Mouse (Mus musculus) heart, adult 2 months (tissue): Measurements from ENCODE around the gene Slc38a9. TPM values are rescaled to one million over a fixed set of nuclear protein-coding genes. Genes with fewer than 3 reads are reported as not detected.

Source experiments
- DNase-seq, 2 experiments: peaks; one replicate each; pipeline ENCODE4 v3.0.0; 2021
- H3K27ac ChIP-seq: fragments of 200-600 bp; 2 replicates; pipeline ENCODE4 v1.8.1; 2022
- H3K27me3 ChIP-seq: fragments of 200-500 bp; 2 replicates; pipeline ENCODE4 v1.6.1; 2012; ENCODE audit warnings: mild to moderate bottlenecking, low read length, inconsistent platforms, mixed read lengths; ENCODE audit not compliant: control insufficient read depth, insufficient read depth
- H3K36me3 ChIP-seq: fragments of 200-500 bp; 2 replicates; pipeline ENCODE4 v1.6.1; 2012; ENCODE audit warnings: low read length, inconsistent platforms; ENCODE audit not compliant: control insufficient read depth, insufficient read depth
- H3K4me1 ChIP-seq: fragments of 200-500 bp; 2 replicates; pipeline ENCODE4 v1.6.1; 2011; ENCODE audit warnings: low read length; ENCODE audit not compliant: control insufficient read depth, insufficient read depth
- H3K4me3 ChIP-seq: fragments of 200-600 bp; 2 replicates; pipeline ENCODE4 v1.8.1; 2022
- H3K79me2 ChIP-seq: fragments of 200-500 bp; replicated peaks from 2 replicates; pipeline ENCODE4 v1.6.1; 2012; ENCODE audit warnings: mild to moderate bottlenecking, inconsistent platforms, low read length, moderate library complexity, mixed read lengths; ENCODE audit not compliant: control insufficient read depth, insufficient read depth
- H3K9ac ChIP-seq: fragments of 200-500 bp; 2 replicates; pipeline ENCODE4 v1.6.1; 2012; ENCODE audit warnings: low read depth, mild to moderate bottlenecking, control low read depth, inconsistent platforms, low read length, mixed read lengths
- CTCF ChIP-seq: fragments of 200-600 bp; IDR thresholded peaks from 2 replicates; pipeline ENCODE4 v1.8.1; 2022; ENCODE audit warnings: antibody characterized with exemption, mild to moderate bottlenecking, moderate library complexity
- EP300 ChIP-seq: fragments of 200-500 bp; IDR thresholded peaks from 2 replicates; pipeline ENCODE4 v1.6.1; 2011; ENCODE audit warnings: low read depth, low read length, control low read depth; ENCODE audit not compliant: insufficient read depth
- POLR2A ChIP-seq: fragments of 200-500 bp; IDR thresholded peaks from 2 replicates; pipeline ENCODE4 v1.6.1; 2011; ENCODE audit warnings: mild to moderate bottlenecking, low read depth, low read length, control low read depth; ENCODE audit not compliant: insufficient read depth
- WGBS: fragments of 180-500 bp; shearing (Covaris S2); methylation state at CpG from one replicate; pipeline ENCODE4 v1.1.7; 2018; 5-methylcytosine and 5-hydroxymethylcytosine counted together
- intact Hi-C: fragments of 180-260 bp; cut with DNase I; formaldehyde crosslinking; loops from one replicate; pipeline ENCODE4 v1.15.1; 2025
- polyA plus RNA-seq: library from polyadenylated mRNA; depleted of rRNA; stranded (reverse); fragments of >200 nt; gene quantifications from 2 replicates; pipeline ENCODE4 v1.2.3, GENCODE M21; 2012
- total RNA-seq, 2 experiments: library from RNA; stranded (reverse); gene quantifications; 2 replicates each; pipeline ENCODE4 v1.2.3; 2021

Slc38a9 gene
- total and polyA plus RNA-seq, 3 experiments, result 7.7 to 8.5 (median 8.3) TPM

DNA sequence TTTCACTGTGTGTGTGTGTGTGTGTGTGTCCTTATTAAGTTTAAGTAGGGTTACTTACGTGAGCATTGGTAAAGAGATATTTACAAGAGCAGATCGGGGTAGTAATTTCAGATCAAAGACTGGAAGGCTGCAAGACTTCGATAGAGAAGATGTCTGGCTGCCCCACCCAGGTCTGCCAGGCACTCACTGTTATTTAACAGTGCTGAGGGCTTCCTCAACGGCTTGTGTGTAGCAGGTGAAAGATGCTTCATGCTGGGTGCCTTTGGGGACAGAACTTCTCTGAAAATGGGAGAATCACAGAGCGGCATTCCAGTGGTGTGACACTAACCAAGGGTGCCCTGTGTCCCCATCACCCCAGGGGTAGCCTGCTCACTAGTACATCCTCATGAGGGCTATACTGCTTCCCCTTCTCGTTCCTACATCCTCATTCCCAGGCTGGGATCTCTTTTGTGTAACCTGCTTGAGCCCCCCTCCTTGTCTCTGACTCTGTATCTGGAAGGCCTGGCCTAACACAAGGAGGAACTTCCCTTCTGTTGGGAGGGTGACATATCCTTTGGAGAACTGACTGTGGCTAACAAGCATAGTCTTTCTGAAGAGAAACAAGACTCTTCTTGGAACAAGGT lies 87.4 kb downstream of the Slc38a9 start:
- no peak overlapping the region for H3K9ac ChIP-seq
- TF ChIP-seq POLR2A (no peak), EP300 (no peak), CTCF (no peak)
- no peaks in the 10 kb centered on the region for H3K79me2 ChIP-seq
- no peak for DNase-seq
- H3K27me3 ChIP-seq, result no peaks in the 10 kb centered on the region
- peaks cover 14% of the 10 kb centered on the region for H3K36me3 ChIP-seq
- no peak overlapping the region for H3K4me3 ChIP-seq
- peaks cover 18% of the 10 kb centered on the region for H3K4me1 ChIP-seq
- 69% methylated on average over 6 of the region's 6 CpGs for WGBS
- no peak overlapping the region for H3K27ac ChIP-seq
- intact Hi-C loops, result no loop called here

GRCm38 (mm10) chr13:112748808-112749510 lies 88.4 kb downstream of the Slc38a9 start:
- H3K27me3 ChIP-seq, result no peaks in the 10 kb centered on the region
- peaks cover 10% of the 10 kb centered on the region for H3K36me3 ChIP-seq
- intact Hi-C loops, result no loop called here
- no peak for TF ChIP-seq EP300
- no peak for TF ChIP-seq CTCF
- TF ChIP-seq POLR2A, result no peak
- H3K4me3 ChIP-seq, result no peak overlapping the region
- peaks cover 25% of the 10 kb centered on the region for H3K4me1 ChIP-seq
- 84% methylated on average over 11 of the region's 11 CpGs for WGBS
- H3K79me2 ChIP-seq, result no peaks in the 10 kb centered on the region
- DNase-seq, result no peak
- H3K27ac ChIP-seq, result no peak overlapping the region
- no peak overlapping the region for H3K9ac ChIP-seq

DNA sequence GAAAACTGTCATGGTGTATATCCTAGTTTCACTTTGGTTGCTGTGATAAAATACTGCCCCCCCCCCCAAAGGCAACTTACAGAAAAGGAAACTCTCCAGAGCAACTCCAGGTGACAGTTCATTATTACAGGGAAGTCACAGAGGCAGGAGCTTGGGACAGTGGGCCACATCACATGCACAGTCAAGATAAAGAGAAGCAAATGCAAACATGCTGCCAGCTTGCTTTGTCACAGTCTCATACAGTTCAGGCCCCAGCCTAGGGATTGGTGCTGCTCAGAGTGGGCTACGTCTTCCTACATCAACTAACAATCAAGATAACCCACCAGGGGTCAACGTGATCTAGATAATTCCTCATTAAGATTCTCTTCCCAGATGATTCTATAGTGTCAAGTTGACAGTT lies 89.3 kb downstream of the Slc38a9 start:
- Histone ChIP-seq H3K4me1 (peaks cover 27% of the 10 kb centered on the region), H3K27me3 (no peaks in the 10 kb centered on the region), H3K9ac (no peak overlapping the region), H3K79me2 (no peaks in the 10 kb centered on the region), H3K27ac (peak overlapping the region; percentile 92), H3K4me3 (no peak overlapping the region), H3K36me3 (peaks cover 8% of the 10 kb centered on the region)
- TF ChIP-seq POLR2A (no peak), EP300 (no peak), CTCF (no peak)
- 89% methylated on average over 2 of the region's 2 CpGs for WGBS
- intact Hi-C loops, result no loop called here
- DNase-seq, result no peak

GRCm38 (mm10) chr13:112751454-112752308 lies 91.1 kb downstream of the Slc38a9 start:
- Histone ChIP-seq H3K27ac (peak overlapping the region; percentile 92), H3K79me2 (no peaks in the 10 kb centered on the region), H3K9ac (peak overlapping the region; percentile 44), H3K4me1 (peaks cover 30% of the 10 kb centered on the region), H3K27me3 (no peaks in the 10 kb centered on the region), H3K4me3 (peak overlapping the region; percentile 25), H3K36me3 (peaks cover 8% of the 10 kb centered on the region)
- intact Hi-C loops, result loop anchor here (1.0 to 2.0 kb wide), 2 partner anchors 13 to 49 kb away; partner anchors contain the start of gene Plpp1
- TF ChIP-seq EP300 (peak; percentile 74), CTCF (no peak), POLR2A (peak; percentile 75; the same call in 1 of the 2 replicates)
- 6% methylated on average over 18 of the region's 18 CpGs for WGBS
- DNase-seq, result peak; percentile 81 to 86

DNA sequence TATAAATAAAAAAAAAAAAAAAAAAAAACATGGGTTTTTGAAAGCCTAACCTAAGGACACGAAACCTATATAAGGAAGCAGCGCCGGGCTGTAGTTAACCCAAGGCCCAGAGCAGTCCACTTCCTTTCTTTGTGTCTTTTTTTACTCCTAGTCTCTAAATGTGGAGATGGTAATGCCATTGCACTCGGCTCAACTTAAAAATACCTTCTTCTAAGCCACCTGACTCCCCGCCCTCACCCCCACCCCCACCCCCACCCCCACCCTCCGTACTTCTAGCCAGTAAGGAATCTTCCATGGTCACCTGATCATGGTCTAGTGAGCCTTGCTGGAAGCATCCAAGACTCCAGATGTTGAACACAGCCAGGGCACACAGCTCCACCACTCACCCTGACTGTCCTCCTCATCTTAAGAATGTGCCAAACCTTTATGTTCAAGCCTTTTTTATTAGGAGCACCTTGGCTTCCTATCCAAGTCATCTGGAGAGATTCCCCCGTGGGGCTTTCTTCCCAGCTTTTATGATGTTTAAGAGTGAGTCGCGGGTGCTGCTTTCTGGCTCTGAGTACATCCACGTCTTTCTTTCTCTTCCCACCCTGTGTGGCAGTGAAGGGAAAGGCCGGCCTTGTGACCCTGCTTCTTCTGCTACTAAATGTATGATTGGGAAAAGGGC lies 91.9 kb downstream of the Slc38a9 start:
- TF ChIP-seq EP300, result no peak
- TF ChIP-seq POLR2A, result 0 out of 2 replicates have a peak, but pooled peaks have one; percentile 21
- DNase-seq, result no peak
- intact Hi-C loops, result loop anchor here (2.0 kb wide), 1 partner anchor 48 kb away; the partner anchor contains the start of gene Plpp1
- 26% methylated on average over 11 of the region's 11 CpGs for WGBS
- H3K4me3 ChIP-seq, result no peak overlapping the region; the same call in 1 of the 2 replicates
- peak overlapping the region; percentile 92 for H3K27ac ChIP-seq
- no peaks in the 10 kb centered on the region for H3K79me2 ChIP-seq
- no peak overlapping the region for H3K9ac ChIP-seq
- H3K4me1 ChIP-seq, result peaks cover 30% of the 10 kb centered on the region
- peaks cover 8% of the 10 kb centered on the region for H3K36me3 ChIP-seq
- no peaks in the 10 kb centered on the region for H3K27me3 ChIP-seq
